Mouse (Mus musculus) heart, postnatal 0 days (tissue): ENCODE measurements around the gene Plau. TPM values are rescaled to one million over a fixed set of nuclear protein-coding genes. Genes with fewer than 3 reads are reported as not detected.

Experiments used
- ATAC-seq: fragments of 200-750 bp; cut with Nextera tagmentation; 2 replicates; pipeline ENCODE4 v1.8.0; 2017; ENCODE audit warnings: low read depth, moderate number of reproducible peaks, moderate library complexity; ENCODE audit not compliant: insufficient read depth
- DNase-seq: peaks from one replicate; pipeline ENCODE4 v3.0.0-alpha.2; 2016; ENCODE audit warnings: low spot score
- H3K27ac ChIP-seq: fragments of 300-500 bp; sonication (generic); 2 replicates; pipeline ENCODE4 v1.5.1; 2014; ENCODE audit warnings: low read depth, mild to moderate bottlenecking
- H3K27me3 ChIP-seq: fragments of 300-500 bp; sonication (generic); 2 replicates; pipeline ENCODE4 v1.6.1; 2014; ENCODE audit warnings: low read length, mixed read lengths; ENCODE audit not compliant: control insufficient read depth, insufficient read depth
- H3K36me3 ChIP-seq: fragments of 300-500 bp; sonication (generic); replicated peaks from 2 replicates; pipeline ENCODE4 v1.6.1; 2014; ENCODE audit warnings: low read length, mixed read lengths; ENCODE audit not compliant: control insufficient read depth, insufficient read depth
- H3K4me1 ChIP-seq: fragments of 300-500 bp; sonication (generic); 2 replicates; pipeline ENCODE4 v1.6.1; 2014; ENCODE audit warnings: antibody characterized with exemption; ENCODE audit not compliant: control insufficient read depth, insufficient read depth
- H3K4me2 ChIP-seq: fragments of 300-500 bp; sonication (generic); 2 replicates; pipeline ENCODE4 v1.6.1; 2014; ENCODE audit warnings: low read depth, mild to moderate bottlenecking, low read length, moderate library complexity
- H3K4me3 ChIP-seq: fragments of 300-500 bp; sonication (generic); 2 replicates; pipeline ENCODE4 v1.5.1; 2014; ENCODE audit warnings: low read depth, low read length
- H3K9ac ChIP-seq: fragments of 300-500 bp; sonication (generic); replicated peaks from 2 replicates; pipeline ENCODE4 v1.6.1; 2014; ENCODE audit warnings: low read depth, low read length, mixed read lengths
- H3K9me3 ChIP-seq: fragments of 300-500 bp; sonication (generic); replicated peaks from 2 replicates; pipeline ENCODE4 v1.6.1; 2016; ENCODE audit warnings: low read length; ENCODE audit not compliant: control insufficient read depth
- CTCF ChIP-seq: IDR thresholded peaks from 2 replicates; pipeline ENCODE4 v1.5.1; 2016; ENCODE audit warnings: antibody characterized with exemption, control low read depth, low read depth
- EP300 ChIP-seq: IDR thresholded peaks from 2 replicates; pipeline ENCODE4 v1.6.1; 2016; ENCODE audit warnings: antibody characterized with exemption, low read depth
- WGBS: fragments of 180-500 bp; shearing (Covaris S2); extraction: QIAGEN DNeasy Blood & Tissue Kit; methylation state at CpG from one replicate; pipeline ENCODE4 v1.1.7; 2014; 5-methylcytosine and 5-hydroxymethylcytosine counted together
- polyA plus RNA-seq: library from polyadenylated mRNA; unstranded; fragments of >200 nt; fragmentation: Nextera tagmentation; extraction: Ambion mirVana; gene quantifications from 2 replicates; pipeline ENCODE4 v1.2.1, GENCODE M21; 2015
- total RNA-seq: library from RNA; depleted of rRNA; stranded (reverse); fragments of >200 nt; gene quantifications from 2 replicates; pipeline ENCODE4 v1.2.3, GENCODE M21; 2014; ENCODE audit warnings: low replicate concordance

Gene Plau
- total and polyA plus RNA-seq, 2 experiments from 2014 or later = 0.89 to 4.2 TPM

- H3K27me3 ChIP-seq = no peaks in the 10 kb centered on the region
- DNase-seq (no peak), ATAC-seq (no peak)
- no peak overlapping the region for H3K4me2 ChIP-seq
- peaks cover 5% of the 10 kb centered on the region; the same call in 1 of the 2 replicates for H3K4me1 ChIP-seq
- no peaks in the 10 kb centered on the region for H3K36me3 ChIP-seq
- no peaks in the 10 kb centered on the region for H3K9me3 ChIP-seq
- H3K4me3 ChIP-seq = no peak overlapping the region
- H3K27ac ChIP-seq = peak overlapping the region; percentile 65
- TF ChIP-seq CTCF (no peak), EP300 (no peak)
- H3K9ac ChIP-seq = no peak overlapping the region
- 88% methylated on average over 10 of the region's 10 CpGs for WGBS
Measured at GRCm38 (mm10) chr14:20844671-20845576, 8.5 kb downstream of the Plau start.

GRCm38 (mm10) chr14:20845577-20846088, 9.2 kb downstream of the Plau start:
- ATAC-seq (no peak), DNase-seq (no peak)
- no peaks in the 10 kb centered on the region for H3K9me3 ChIP-seq
- H3K4me2 ChIP-seq = peak overlapping the region; percentile 15; the same call in 1 of the 2 replicates
- no peak overlapping the region for H3K9ac ChIP-seq
- no peak overlapping the region for H3K4me3 ChIP-seq
- no peaks in the 10 kb centered on the region for H3K36me3 ChIP-seq
- 58% methylated on average over 9 of the region's 9 CpGs for WGBS
- H3K27ac ChIP-seq = peak overlapping the region; percentile 65
- no peaks in the 10 kb centered on the region for H3K27me3 ChIP-seq
- TF ChIP-seq CTCF = no peak
- no peak for TF ChIP-seq EP300
- peaks cover 5% of the 10 kb centered on the region; the same call in 1 of the 2 replicates for H3K4me1 ChIP-seq

- Histone ChIP-seq H3K4me1 (peaks cover 5% of the 10 kb centered on the region; the same call in 1 of the 2 replicates), H3K9ac (no peak overlapping the region), H3K9me3 (no peaks in the 10 kb centered on the region), H3K27me3 (no peaks in the 10 kb centered on the region), H3K4me3 (no peak overlapping the region), H3K4me2 (peak overlapping the region; percentile 15; the same call in 1 of the 2 replicates), H3K36me3 (no peaks in the 10 kb centered on the region), H3K27ac (peak overlapping the region; percentile 65)
- ATAC-seq (no peak), DNase-seq (no peak)
- WGBS = 66% methylated on average over 7 of the region's 7 CpGs
- TF ChIP-seq CTCF (no peak), EP300 (no peak)
Measured at GRCm38 (mm10) chr14:20846214-20846613, 9.8 kb downstream of the Plau start.

GRCm38 (mm10) chr14:20847637-20848129, 11.2 kb downstream of the Plau start:
- no peak for DNase-seq
- WGBS = 67% methylated on average over 3 of the region's 3 CpGs
- TF ChIP-seq EP300 (no peak), CTCF (no peak)
- no peaks in the 10 kb centered on the region for H3K27me3 ChIP-seq
- H3K27ac ChIP-seq = no peak overlapping the region
- no peak overlapping the region for H3K9ac ChIP-seq
- H3K36me3 ChIP-seq = no peaks in the 10 kb centered on the region
- H3K4me1 ChIP-seq = peaks cover 5% of the 10 kb centered on the region; the same call in 1 of the 2 replicates
- no peaks in the 10 kb centered on the region for H3K9me3 ChIP-seq
- no peak for ATAC-seq
- no peak overlapping the region for H3K4me2 ChIP-seq
- no peak overlapping the region for H3K4me3 ChIP-seq

GRCm38 (mm10) chr14:20849753-20850152, 13.3 kb downstream of the Plau start:
- Histone ChIP-seq H3K36me3 (no peaks in the 10 kb centered on the region), H3K4me2 (no peak overlapping the region), H3K9me3 (no peaks in the 10 kb centered on the region), H3K4me3 (no peak overlapping the region), H3K9ac (no peak overlapping the region), H3K27me3 (no peaks in the 10 kb centered on the region), H3K4me1 (peaks cover 5% of the 10 kb centered on the region; the same call in 1 of the 2 replicates), H3K27ac (no peak overlapping the region)
- 71% methylated on average over 4 of the region's 4 CpGs for WGBS
- no peak for TF ChIP-seq CTCF
- TF ChIP-seq EP300 = no peak
- ATAC-seq (no peak), DNase-seq (no peak)
